Comparison of ENCODE assay signal across 9 mouse cellular contexts in the genomic region with DNA sequence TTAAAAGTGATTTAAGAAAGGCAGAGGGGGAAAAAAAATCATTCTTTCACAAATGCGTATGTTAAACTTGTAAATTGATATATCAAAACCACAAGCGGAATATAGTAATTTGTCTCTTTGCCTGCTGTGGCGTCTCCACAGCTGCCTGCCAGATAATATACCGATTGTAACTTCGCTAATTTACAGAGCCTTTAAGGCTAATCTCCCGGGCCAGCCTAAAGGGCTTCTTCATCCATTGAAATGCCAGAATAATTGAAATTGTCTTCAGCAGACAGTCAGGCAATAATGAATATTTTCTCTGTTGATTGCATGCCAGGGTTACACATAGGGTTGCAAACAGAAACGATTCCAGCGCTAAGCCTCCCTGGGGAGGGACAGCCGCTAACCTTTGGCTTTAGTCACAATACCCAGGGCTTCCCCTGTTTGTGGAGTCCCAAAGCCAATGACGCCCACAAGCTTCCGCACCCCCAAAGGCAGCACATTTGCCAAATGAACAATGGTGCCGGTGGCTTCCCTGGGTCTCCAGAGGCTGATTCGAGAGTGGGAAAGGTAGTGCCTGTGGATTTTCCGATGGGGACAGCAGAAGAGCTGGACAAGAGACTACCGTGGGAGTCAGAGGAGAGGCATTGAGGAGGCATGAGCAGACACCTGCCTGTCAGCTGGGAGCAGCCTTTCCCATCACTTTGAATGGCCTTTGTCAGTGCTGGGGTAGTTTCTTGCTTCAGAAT.
DNase-seq lines count a peak whose midpoint lies in the region; ATAC-seq lines count a peak whose summit lies in the region.
"Had no signal": no experiment of that assay in that cellular context is flagged by ENCODE, and none has a peak within 500 bp of the region (broad histone marks: within the 10 kb centered on the region; RNA-seq: fewer than 3 reads in every experiment).

No protein-coding gene starts in this region.

- no peaks in the 10 kb centered on the region for H3K27me3 ChIP-seq in heart, embryonic 11.5 days (ENCODE audit: control insufficient read depth, insufficient read depth, low read length)
- 0 out of 2 replicates have a peak, but pooled peaks cover 2% of the 10 kb centered on the region for H3K27me3 ChIP-seq in embryonic facial prominence, embryonic 15.5 days
- no peaks in the 10 kb centered on the region for H3K27me3 ChIP-seq in hindbrain, embryonic 10.5 days (ENCODE audit: insufficient read depth, poor library complexity, severe bottlenecking)
- H3K27me3 ChIP-seq: stomach, embryonic 15.5 days had no signal

- no peak overlapping the region for H3K4me2 ChIP-seq in heart, embryonic 11.5 days
- peak overlapping the region; percentile 29 for H3K4me2 ChIP-seq in embryonic facial prominence, embryonic 15.5 days (replicated peaks)
- H3K4me2 ChIP-seq: stomach, embryonic 15.5 days had no signal

- no peak overlapping the region for H3K4me3 ChIP-seq in heart, embryonic 11.5 days (ENCODE audit: low read depth, low read length)
- 0 out of 2 replicates have a peak overlapping the region, but pooled peaks have one; percentile 6 for H3K4me3 ChIP-seq in embryonic facial prominence, embryonic 15.5 days (replicated peaks)
- H3K4me3 ChIP-seq in hindbrain, embryonic 10.5 days: peak overlapping the region; percentile 40
- H3K4me3 ChIP-seq: stomach, embryonic 15.5 days had no signal

- no peak overlapping the region for H3K9ac ChIP-seq in heart, embryonic 11.5 days (ENCODE audit: low read depth, low read length)
- no peak overlapping the region for H3K9ac ChIP-seq in embryonic facial prominence, embryonic 15.5 days
- H3K9ac ChIP-seq: stomach, embryonic 15.5 days had no signal

- H3K36me3 ChIP-seq in heart, embryonic 11.5 days (ENCODE audit: control insufficient read depth, insufficient read depth, low read length): no peaks in the 10 kb centered on the region
- no peaks in the 10 kb centered on the region for H3K36me3 ChIP-seq in embryonic facial prominence, embryonic 15.5 days
- no peaks in the 10 kb centered on the region for H3K36me3 ChIP-seq in hindbrain, embryonic 10.5 days
- H3K36me3 ChIP-seq: stomach, embryonic 15.5 days had no signal

- 46% methylated on average over 15 of the region's 15 CpGs for WGBS in heart, embryonic 11.5 days (ENCODE audit: insufficient replicate concordance)
- WGBS in embryonic facial prominence, embryonic 15.5 days: 18% methylated on average over 15 of the region's 15 CpGs
- WGBS in hindbrain, embryonic 10.5 days: 23% methylated on average over 15 of the region's 15 CpGs

- no peaks in the 10 kb centered on the region for H3K9me3 ChIP-seq in heart, embryonic 11.5 days (replicated peaks; ENCODE audit: control insufficient read depth, low read length)
- H3K9me3 ChIP-seq in embryonic facial prominence, embryonic 15.5 days (replicated peaks): no peaks in the 10 kb centered on the region
- H3K9me3 ChIP-seq in hindbrain, embryonic 10.5 days: no peaks in the 10 kb centered on the region
- H3K9me3 ChIP-seq: stomach, embryonic 15.5 days had no signal

- no peak overlapping the region for H3K27ac ChIP-seq in heart, embryonic 11.5 days (ENCODE audit: low read depth, low read length)
- no peak overlapping the region for H3K27ac ChIP-seq in embryonic facial prominence, embryonic 15.5 days (replicated peaks)
- H3K27ac ChIP-seq in hindbrain, embryonic 10.5 days: peak overlapping the region; percentile 76
- H3K27ac ChIP-seq: stomach, embryonic 15.5 days had no signal

- no peaks in the 10 kb centered on the region for H3K4me1 ChIP-seq in heart, embryonic 11.5 days (ENCODE audit: control insufficient read depth, insufficient read depth, low read length)
- H3K4me1 ChIP-seq in embryonic facial prominence, embryonic 15.5 days: peaks cover 7% of the 10 kb centered on the region
- peaks cover 15% of the 10 kb centered on the region for H3K4me1 ChIP-seq in hindbrain, embryonic 10.5 days (replicated peaks)

- peak; percentile 55 to 77 for DNase-seq in heart, adult 18-20 months
- DNase-seq in hindbrain, embryonic 10.5 days (ENCODE audit: low spot score): peak; percentile 40
- peak; percentile 21 for DNase-seq in neural tube, embryonic 10.5 days (ENCODE audit: extremely low spot score, low spot score)
- no peak for DNase-seq in urinary bladder, postnatal 14 days (ENCODE audit: low spot score)
- no peak for DNase-seq in right cerebral cortex, postnatal 14 days
- DNase-seq in right cerebral cortex, postnatal 10 days (ENCODE audit: low spot score in 2 of 2): no peak

- no peak for ATAC-seq in heart, embryonic 11.5 days (replicated peaks; ENCODE audit: insufficient number of reproducible peaks, low FRiP score, low TSS enrichment)
- no peak for ATAC-seq in embryonic facial prominence, embryonic 15.5 days (ENCODE audit: insufficient number of reproducible peaks, low FRiP score, low TSS enrichment, low read depth)

Comparison
In these comparisons a context has a peak if more than half of its experiments do, and no peak if none do; other contexts are left out.
1. DNase-seq: peak in heart, adult 18-20 months (2 of 2), hindbrain, embryonic 10.5 days (single experiment) and neural tube, embryonic 10.5 days (single experiment); none in urinary bladder, postnatal 14 days (single experiment), right cerebral cortex, postnatal 14 days (single experiment) and right cerebral cortex, postnatal 10 days (0 of 2).